Mouse (Mus musculus): ENCODE measurements around the gene Itga10.
"Not testable (repeated sequence)": the region's sequence is repeated elsewhere in the genome, so short reads cannot be mapped to it uniquely, and the experiment has no call there.

Gene Itga10

GRCm38 (mm10) chr3:96645018-96645649, at the start of gene Itga10:
TSS of gene Itga10 (plus strand) at chr3:96645584.
- DNase-seq (ENCODE audit: low read depth, low spot score): no peak

- DNase-seq (ENCODE audit: low read depth, low spot score): no peak
These were observed 49.7 kb upstream of the Itga10 start for GRCm38 (mm10) chr3:96595661-96596060.

GRCm38 (mm10) chr3:96596228-96596707, 49.1 kb upstream of the Itga10 start, which contains the start of gene Ankrd34a:
TSS of gene Ankrd34a (plus strand) at chr3:96596636.
- DNase-seq (ENCODE audit: low read depth, low spot score): peak; percentile 46

- DNase-seq (ENCODE audit: low read depth, low spot score): no peak
These were observed 48.5 kb upstream of the Itga10 start for GRCm38 (mm10) chr3:96596855-96597254.

- no peak for DNase-seq (ENCODE audit: low read depth, low spot score)
These were observed 47.9 kb upstream of the Itga10 start for GRCm38 (mm10) chr3:96597435-96597891.

DNA sequence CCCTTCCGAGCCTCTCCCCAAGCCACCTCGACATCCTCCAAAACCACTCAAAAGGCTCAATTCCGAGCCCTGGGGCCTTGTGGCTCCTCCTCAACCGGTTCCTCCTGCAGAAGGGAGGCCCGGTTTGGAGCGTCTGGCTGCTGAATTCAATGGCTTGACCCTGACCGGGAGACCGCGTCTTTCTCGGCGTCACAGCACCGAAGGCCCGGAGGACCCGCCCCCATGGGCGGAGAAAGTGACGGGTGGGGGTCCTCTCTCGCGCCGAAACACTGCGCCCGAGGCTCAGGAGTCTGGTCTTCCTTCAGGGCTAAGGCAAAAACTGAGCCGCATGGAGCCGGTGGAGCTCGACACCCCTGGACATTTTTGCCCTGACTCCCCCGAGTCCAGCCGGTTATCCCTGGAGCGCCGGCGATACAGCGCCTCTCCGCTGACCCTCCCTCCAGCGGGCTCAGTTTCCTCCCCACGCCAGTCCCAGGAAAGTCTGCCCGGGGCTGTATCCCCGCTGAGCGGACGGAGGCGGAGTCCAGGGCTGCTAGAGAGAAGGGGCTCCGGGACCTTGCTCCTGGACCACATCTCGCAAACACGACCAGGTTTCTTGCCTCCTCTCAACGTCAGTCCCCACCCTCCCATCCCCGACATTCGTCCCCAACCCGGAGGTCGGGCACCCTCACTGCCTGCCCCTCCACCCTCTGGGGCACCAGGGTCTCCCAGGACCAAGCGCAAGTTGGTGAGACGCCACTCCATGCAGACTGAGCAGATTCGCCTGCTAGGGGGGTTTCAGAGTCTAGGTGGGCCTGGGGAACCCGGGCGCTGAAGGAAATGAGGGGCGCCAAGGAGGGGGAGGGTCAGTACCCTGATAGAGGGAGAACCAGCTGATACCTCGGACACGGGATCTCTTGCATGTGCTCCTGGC, 47.0 kb upstream of the Itga10 start:
- DNase-seq (ENCODE audit: low read depth, low spot score): no peak

DNA sequence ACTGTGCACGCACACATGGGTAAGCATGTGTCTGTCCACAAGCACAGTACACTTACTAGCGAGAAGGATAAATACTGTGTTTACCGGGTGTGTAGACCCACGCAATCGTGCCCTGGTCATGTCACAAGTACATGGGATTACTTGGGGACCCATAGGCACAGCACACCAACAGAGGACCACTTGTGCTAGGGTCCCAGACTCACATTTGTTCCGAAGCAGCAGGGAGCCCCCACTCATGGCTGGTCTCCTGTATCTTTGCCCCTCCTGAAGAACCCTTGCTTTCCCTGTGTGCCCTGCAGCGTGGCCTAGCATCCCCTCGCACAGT, 46.4 kb upstream of the Itga10 start:
- DNase-seq (ENCODE audit: low read depth, low spot score): no peak

DNA sequence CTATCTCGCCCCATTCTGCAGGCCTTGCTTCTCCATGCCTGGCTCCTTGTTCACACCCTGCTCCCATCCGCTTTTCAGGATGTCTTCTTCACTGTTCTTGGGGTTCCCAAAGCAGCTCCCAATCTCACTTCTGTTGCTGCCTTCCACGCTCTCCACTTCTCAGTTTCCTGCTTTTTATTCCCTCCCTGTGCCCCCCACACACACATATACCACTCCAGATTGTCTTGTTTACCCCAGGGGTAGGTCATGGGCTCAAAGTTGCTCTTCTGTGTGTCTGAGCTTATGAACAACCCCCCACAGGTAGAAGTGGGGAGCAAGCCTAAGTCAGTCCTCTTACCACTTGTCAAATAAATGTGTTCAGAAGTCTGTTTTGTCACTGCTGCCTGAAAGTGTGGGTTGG, 46.0 kb upstream of the Itga10 start:
- DNase-seq (ENCODE audit: low read depth, low spot score): no peak

DNA sequence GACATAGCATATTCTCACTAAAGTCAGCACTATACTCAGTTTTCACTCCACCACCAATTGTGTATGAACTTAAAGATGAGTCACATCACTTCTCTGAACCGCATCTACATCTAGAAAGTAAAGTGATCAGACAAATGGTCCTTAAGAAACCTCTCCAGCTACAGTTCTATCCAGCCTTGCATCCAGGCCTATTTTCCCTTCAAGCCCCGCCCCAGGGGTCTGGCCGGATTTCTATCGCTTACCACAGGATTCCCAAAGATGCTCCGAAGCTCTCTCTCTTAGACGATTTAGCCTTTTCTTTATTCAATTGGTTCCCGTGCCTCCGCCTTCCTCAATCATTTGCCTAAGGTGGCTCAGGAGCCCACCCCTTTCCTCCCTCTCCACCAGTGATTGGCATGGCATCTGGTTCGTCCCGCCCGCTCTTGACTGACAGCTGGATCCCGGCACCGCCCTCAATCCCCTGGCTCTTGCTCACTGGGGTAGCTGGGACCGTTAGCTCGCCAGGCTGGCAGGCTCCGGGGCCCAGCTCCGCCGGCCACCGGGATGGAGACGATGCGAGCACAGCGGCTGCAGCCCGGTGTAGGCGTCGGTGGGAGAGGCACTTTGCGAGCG, 44.6 kb upstream of the Itga10 start, which contains the start of gene Lix1l:
Gene Lix1l (plus strand): TSS at position 511 of the 612 bp plus-strand sequence.
- peak; percentile 79 for DNase-seq (ENCODE audit: low read depth, low spot score)

DNA sequence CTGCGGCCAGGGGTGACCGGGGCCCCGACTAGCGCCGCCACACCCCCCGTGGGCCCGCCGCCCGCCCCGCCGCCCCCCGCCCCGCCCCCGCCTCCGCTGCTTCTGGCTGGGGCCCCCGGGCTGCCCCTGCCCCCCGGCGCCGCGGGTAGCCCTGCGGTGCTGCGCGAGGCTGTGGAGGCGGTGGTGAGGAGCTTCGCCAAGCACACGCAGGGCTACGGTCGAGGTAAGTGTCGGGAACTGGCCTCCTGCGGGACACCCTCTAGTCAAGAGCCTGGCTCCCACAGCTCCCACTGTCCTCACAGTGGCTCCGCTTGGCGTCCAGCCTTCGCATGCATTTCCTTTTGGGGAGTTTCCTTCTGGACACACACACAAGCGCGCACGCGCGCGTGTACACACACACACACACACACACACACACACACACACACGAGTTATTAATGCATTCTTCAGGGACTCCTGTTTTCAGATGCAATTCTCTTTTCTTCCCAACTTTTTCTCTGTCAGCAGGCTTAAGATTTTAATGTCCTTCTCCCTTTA, 44.1 kb upstream of the Itga10 start:
- DNase-seq (ENCODE audit: low read depth, low spot score): no peak

GRCm38 (mm10) chr3:96601941-96602703, 43.3 kb upstream of the Itga10 start:
- no peak for DNase-seq (ENCODE audit: low read depth, low spot score)

DNA sequence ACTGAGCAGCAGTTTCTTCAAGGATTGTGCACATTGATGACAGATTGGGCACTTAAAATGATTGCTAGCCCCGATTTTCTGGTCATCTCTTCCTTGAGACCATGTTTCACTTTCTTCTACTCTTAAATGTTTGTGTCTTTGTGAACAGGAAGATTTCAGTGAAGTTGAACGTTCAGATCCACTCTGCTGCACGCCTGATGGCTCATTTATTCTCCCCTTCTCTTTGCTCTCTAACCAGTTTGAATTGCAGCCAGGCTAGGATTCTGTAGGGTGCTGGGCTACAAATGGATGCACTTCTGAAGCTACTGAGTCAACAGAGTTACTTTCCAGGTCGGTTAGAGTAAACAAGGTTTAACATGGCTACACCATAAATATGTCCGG, 42.7 kb upstream of the Itga10 start:
- no peak for DNase-seq (ENCODE audit: low read depth, low spot score)

- no peak for DNase-seq (ENCODE audit: low read depth, low spot score)
These were observed 42.1 kb upstream of the Itga10 start for GRCm38 (mm10) chr3:96603311-96603710.

GRCm38 (mm10) chr3:96606007-96606406, 39.4 kb upstream of the Itga10 start:
- not testable (repeated sequence) for DNase-seq (ENCODE audit: low read depth, low spot score)

GRCm38 (mm10) chr3:96606618-96607017, 38.8 kb upstream of the Itga10 start:
- DNase-seq (ENCODE audit: low read depth, low spot score): no peak

GRCm38 (mm10) chr3:96617941-96618340, 27.4 kb upstream of the Itga10 start:
- DNase-seq (ENCODE audit: low read depth, low spot score): no peak

DNA sequence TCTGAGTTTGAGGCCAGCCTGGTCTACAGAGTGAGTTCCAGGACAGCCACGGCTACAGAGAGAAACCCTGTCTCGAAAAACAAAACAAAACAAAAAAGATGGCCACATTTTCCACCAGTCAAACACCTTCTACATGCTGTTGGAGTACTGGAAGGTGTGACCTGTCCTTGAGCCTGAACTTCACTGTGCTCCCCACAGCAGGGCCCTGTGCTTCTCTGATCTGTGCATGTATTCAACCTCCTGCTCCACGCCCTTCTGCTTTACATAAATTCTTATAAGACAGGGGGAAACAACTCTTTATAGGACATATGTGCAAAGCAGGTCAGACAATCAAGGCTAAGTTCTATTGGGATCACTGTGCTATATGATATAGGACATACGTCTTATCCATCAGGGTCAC, 22.2 kb upstream of the Itga10 start:
- DNase-seq (ENCODE audit: low read depth, low spot score): no peak

- DNase-seq (ENCODE audit: low read depth, low spot score): peak; percentile 98
These were observed 15.4 kb upstream of the Itga10 start, which contains the start of gene Rbm8a for GRCm38 (mm10) chr3:96629729-96630600. TSS of gene Rbm8a (plus strand) at chr3:96629933.

DNA sequence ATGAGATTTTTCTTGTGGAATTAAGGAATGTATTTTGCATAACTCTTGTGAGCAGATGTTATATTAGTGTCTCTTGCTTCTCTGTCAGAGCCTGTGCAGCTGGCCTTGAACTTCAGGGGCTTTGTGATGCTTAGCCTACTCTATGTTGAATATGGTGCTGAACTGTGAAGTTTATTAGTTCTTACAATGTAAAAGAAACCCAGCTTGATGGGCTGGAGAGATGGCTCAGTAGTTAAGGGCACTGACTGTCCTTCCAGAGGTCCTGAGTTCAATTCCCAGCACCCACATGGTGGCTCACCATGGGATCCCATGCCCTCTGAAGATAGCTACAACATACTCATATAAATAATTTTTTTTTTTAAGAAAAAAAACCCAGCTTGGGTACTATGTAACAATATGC, 13.3 kb upstream of the Itga10 start:
- no peak for DNase-seq (ENCODE audit: low read depth, low spot score)

- DNase-seq (ENCODE audit: low read depth, low spot score): no peak
These were observed 11.4 kb upstream of the Itga10 start for GRCm38 (mm10) chr3:96634015-96634414.

All from retina, adult 2 months (tissue).